Mouse (Mus musculus) left cerebral cortex, postnatal 14 days (tissue): ENCODE results near the gene Galc. TPM values are rescaled to one million over a fixed set of nuclear protein-coding genes. Genes with fewer than 3 reads are reported as not detected.

ENCODE experiments used
- DNase-seq, 2 experiments: peaks; one replicate each; pipeline ENCODE4 v3.0.0; 2021 to 2022; ENCODE audit warnings: low spot score in 2 of 2, mixed read lengths in 1 of 2
- intact Hi-C: fragments of 180-260 bp; cut with DNase I; formaldehyde crosslinking; loops from one replicate; pipeline ENCODE4 v1.15.1; 2025
- long read RNA-seq, 2 experiments: library from polyadenylated mRNA; stranded (forward); transcript quantifications; one replicate each; pipeline ENCODE4 v2.0.0; 2021
- total RNA-seq, 2 experiments: library from RNA; stranded (reverse); gene quantifications; 2 replicates each; pipeline ENCODE4 v1.2.3; 2021

Gene Galc
- total RNA-seq, result 10 to 100 TPM; 19.0 to 20.1 TPM
- long read RNA-seq, experiment 1, transcript Galc-201 (17 exons, 3,832 nt), result major isoform, 8 of 9 reads
- long read RNA-seq, experiment 1, partial matches to known transcripts, result 0 of 9 reads
- long read RNA-seq, experiment 1, other reads (novel, unspliced or antisense), result 1 of 9 reads
- long read RNA-seq, experiment 2, transcript Galc-201 (17 exons, 3,832 nt), result major isoform, 6 of 11 reads
- long read RNA-seq, experiment 2, partial matches to known transcripts, result 0 of 11 reads
- long read RNA-seq, experiment 2, other reads (novel, unspliced or antisense), result 5 of 11 reads

DNA sequence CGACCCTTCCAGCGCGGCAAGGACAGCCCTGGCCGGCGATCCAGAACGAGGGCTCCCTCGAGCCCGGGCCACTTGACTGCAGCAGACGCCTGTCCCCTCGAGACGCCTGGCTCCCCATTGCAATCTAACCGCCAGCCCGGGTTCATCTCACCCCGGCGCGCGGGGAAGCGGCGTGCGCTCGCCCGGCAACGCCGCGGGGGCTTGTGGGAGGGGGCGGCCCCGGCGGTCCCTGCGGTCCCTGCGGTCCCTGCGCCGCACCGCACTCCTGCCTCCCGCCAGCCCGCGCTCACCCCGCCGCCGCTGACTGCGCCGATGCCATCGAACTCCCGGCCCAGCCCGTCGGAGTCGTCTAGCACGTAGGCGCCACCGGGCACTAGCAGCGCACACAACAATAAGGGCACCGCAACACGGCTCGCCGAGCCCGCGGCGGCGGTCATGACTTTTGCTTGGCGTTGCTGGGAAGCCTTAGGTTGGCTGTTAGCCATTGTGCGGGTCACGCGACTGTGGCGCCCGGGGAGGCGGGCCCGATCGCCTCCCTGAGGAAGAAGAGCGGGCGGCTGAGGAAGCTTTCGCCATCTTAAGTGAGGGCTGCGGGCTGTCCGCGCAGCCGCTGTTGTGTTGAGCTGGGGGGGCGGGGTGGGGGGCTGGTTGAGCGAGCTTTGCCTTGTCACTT is at the start of gene Galc:
Gene Galc (minus strand): TSS at position 615 of the 673 bp plus-strand sequence.
- intact Hi-C loops, result no loop called here
- DNase-seq, result peak; percentile 88 to 90

DNA sequence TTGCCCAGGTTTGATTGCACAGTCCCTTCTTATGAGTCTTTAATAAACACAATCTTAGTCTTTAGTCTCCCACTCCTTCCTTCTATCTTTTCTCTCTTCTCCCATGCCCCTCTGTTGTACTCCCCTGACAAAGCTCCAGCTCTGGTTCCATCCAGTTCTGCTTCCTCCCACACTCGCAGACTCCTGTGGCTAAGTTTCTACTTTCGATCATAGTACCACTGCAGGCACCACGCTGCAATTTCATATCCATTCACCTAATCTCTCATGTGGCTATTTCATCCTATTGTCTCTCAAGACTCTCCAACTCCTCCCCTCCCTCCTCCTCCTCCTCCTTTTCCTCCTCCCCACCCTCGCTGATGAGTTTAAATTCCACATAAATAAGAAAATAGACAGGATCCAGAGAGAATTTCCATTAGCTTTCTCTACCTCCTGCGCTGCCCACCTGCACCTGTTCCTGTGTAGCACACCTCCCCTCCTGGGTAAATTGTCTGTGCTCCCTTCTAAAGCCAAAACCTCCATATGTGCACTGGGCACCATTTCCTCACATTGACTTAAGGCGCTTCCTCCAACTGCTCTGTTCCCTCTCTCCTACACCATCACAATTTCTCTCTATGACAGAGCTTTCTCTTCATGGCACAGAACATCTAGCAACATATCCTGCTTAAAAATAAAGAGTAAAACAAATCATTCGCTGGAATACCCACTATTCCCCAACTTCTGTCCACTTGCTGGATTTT is 48.1 kb upstream of the Galc start:
- intact Hi-C loops, result no loop called here

DNA sequence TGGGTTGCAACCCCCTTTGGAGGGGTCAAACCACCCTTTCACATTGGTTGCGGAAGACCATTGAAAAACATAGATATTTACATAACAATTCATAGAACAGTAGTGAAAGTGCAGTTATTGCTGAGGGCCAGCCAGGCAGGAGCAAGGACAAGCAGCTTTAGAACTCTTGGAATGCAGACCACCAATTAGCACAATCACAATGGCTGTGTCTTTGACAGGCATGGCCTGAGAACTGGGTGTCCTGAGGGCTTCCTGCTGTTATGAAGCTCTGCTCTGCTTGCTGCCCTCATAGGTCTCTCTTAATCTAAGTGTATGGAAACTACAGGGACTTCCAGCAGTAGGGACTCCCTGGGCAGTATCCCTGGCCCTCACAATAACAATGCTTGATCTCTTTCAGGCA is 43.8 kb upstream of the Galc start:
- intact Hi-C loops, result no loop called here

More for the DNA sequence above, 48.1 kb upstream of the Galc start:
- DNase-seq, result no peak

DNA sequence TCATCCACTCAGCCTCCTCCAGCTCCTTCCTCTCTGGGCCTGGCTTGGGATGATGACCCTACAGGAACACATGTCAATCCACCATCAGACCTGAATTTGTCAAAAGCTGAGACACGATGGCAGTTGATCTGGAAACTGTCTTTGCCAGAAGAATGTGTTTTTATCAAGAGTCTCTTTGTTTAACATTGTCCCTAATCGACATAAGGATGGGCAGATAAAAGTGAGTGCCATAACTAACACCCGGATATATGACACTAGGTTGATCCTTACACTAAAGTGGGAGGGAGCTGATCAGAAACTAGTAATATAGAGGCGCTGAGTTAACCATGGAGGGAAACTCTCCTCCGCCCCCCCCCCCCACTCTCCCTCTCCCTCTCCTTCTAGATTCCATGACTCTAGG is 42.7 kb upstream of the Galc start:
- intact Hi-C loops, result no loop called here
- DNase-seq, result no peak

More for the DNA sequence above, 43.8 kb upstream of the Galc start:
- DNase-seq, result no peak

DNA sequence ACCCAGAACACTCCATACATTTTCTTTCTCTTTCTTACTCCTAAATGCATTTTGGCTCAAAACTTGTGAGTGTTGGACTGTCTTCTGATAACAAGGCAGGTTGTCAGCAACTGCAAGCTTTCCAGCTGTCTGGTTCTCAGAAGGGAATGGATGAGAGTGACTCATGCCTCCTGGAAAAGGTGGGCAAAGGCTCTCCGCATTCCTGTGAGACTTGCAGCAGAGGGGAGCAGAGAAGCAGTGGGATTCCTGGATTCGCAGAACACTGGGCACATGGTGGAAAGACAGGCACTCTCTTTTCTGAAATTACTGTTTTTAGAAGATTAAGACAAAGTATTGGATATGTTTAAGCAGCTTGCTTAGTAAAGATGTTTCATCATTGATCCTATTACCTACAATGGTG is 35.0 kb upstream of the Galc start:
- no peak for DNase-seq

DNA sequence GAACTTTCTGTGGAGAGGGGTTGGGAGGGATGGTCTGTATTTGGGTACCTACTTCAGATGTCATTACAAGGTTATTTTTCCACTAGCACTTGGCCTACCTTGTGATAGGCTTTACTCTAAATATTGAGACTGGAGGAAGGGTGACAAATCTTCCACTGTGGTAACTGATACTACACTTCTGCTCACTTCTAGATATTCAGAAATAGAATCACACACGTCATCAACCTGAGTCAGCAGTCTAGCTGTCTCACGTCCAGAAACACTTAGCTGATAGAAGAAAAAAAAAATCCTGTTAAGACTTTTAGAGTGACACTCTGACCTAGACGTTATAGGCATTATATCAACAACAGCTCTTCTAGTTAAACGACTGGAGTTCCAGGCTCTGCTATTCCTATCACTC is 33.0 kb upstream of the Galc start:
- intact Hi-C loops, result no loop called here
- no peak for DNase-seq

More for the DNA sequence above, 35.0 kb upstream of the Galc start:
- intact Hi-C loops, result no loop called here

DNA sequence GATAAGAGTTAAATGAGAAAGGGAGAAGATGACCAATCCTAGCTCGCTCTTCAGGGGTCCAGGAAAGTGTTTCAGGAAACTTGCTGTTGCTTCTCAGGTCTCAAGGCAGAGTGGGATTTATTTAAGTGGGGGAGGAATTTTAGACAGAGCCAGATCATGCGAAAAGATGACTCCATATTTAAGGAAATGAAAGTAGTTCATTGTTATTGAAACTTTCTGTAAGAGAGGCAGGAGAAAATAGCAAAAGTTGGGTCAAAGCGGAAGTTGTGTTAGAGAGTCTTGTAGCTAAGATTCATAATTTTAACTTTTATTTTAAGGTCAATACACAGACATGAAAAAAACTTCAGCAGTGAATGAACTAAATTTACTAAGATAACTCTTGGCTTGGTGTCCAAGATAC is 31.2 kb upstream of the Galc start:
- DNase-seq, result no peak
- intact Hi-C loops, result no loop called here

DNA sequence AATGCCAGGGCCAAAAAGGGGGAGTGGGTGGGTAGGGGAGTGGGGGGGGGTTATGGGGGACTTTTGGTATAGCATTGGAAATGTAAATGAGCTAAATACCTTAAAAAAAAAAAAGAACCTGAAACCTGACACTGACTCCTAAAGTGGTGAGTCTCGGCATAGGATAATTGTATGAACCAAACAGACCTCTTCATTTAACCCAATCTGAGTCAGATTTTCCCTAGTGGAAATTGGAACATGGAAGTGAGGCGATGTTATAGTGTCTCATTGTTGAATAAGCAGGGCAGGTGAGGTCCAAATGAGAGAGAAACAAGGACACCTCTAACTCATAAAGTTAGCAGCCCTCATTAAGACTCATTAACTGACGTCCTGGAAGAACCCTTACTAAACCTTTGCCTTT is 25.2 kb upstream of the Galc start:
- intact Hi-C loops, result no loop called here
- no peak for DNase-seq

DNA sequence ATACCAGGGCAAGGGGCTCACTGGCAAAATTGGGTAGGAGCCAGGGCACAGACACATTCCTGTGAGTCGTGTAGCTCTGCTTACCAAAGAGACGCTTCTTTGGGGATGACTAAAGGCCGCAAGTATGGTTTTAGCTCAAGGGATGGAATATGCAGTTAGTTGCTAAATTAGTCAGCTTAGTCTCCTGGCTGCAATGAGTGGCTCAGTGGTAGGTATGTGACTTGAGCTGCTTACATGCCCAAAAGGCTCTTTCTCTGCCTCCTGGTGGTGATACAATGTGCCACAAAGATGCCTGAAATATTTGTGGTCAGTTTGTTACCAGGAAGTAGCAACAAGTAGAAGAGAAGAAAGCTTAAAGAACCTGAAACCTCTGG is 24.2 kb upstream of the Galc start:
- intact Hi-C loops, result no loop called here
- DNase-seq, result no peak

DNA sequence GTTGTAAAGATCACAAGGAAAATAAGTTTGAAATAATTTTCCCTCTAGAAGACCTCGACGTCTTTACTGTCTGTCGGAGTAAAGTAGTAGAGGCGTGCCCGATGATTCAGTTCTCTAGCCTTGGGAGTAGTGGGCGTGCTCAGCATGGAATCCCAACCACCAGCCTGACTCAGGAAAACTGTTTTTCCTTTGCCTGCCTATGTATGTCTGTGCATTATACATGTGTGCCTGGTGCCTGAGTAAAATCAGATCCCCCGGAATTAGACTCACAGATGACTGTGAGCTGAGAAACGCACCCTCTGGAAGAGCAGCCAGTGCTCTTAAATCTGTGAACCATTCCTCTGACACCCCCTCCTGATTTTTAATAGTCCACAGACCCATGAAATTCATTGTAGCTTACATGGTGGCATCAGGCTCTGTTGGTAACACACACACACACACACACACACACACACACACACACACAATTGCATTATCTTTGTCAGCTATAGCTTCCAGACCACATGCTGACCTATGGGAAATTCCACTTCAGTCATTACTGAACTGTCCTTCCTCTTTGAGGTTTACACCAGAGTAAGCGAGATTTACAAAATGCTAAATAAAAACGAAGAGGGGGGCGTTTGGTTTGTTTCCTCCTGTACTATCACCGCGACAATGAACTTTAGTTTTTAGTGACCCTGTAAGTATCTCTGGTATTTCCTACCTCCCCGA is 23.7 kb upstream of the Galc start:
- intact Hi-C loops, result no loop called here

DNA sequence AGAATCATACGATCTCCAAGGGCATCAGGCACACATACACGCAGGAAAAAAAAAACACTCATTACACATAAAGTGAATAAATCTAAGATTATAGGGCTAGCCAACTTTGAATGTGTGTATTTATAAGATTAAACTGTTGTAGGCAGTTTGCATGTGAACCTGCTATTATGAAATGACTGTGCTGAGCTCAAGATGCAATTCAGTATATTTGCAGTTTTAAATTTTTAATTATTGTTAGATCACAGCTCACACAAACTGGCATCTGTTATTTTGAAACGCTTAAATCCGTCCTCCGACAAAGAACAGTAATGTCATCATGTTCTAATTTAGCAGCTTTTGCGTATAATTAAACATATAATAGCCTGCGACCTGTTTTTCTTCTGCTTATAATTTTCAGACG is 21.7 kb upstream of the Galc start:
- intact Hi-C loops, result loop anchor here (1.0 kb wide), 1 partner anchor 340 kb away; no protein-coding TSS in a partner anchor
- DNase-seq, result no peak

More for the DNA sequence above, 23.7 kb upstream of the Galc start:
- DNase-seq, result peak; percentile 38 to 63

DNA sequence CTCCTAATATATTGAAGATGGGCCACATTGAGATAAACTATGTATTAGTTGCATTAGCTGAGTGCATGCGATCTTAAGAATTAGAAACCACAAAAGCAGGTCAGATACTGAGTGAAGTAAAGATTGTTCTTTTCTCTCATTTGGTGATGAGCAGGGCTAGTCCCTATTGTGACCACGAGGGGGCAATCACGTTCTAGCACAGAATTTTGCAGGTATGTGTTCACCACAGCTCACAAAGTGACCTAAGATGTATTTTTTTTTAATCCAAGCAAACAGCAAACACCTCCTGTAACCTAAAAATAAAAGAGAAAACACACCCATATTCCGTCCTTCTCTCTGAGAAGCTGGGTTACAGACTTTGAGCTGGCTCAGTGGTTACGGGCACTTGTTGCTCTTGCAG is 21.3 kb upstream of the Galc start:
- intact Hi-C loops, result loop anchor here (1.0 kb wide), 1 partner anchor 341 kb away; no protein-coding TSS in a partner anchor
- peak; percentile 72 to 85 for DNase-seq

DNA sequence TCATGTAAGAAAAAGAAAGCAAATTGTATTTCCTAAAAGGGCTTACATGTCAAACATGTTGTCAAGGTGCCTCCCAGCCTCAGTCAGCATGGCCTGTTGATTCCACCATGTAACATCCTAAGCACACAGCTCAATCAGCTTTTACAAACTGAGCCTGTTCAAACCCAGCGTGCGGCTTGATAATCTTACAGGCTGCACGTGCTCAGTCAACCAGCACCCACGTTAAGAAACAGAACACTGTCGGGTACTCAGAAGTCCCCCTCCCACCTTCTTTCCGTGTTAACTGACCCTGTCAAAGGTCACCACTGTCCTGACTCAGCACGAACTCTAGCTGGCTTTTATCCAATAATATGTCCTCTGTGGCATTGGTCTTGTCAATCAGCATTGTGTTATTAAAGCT is 13.2 kb upstream of the Galc start:
- intact Hi-C loops, result no loop called here
- DNase-seq, result no peak

DNA sequence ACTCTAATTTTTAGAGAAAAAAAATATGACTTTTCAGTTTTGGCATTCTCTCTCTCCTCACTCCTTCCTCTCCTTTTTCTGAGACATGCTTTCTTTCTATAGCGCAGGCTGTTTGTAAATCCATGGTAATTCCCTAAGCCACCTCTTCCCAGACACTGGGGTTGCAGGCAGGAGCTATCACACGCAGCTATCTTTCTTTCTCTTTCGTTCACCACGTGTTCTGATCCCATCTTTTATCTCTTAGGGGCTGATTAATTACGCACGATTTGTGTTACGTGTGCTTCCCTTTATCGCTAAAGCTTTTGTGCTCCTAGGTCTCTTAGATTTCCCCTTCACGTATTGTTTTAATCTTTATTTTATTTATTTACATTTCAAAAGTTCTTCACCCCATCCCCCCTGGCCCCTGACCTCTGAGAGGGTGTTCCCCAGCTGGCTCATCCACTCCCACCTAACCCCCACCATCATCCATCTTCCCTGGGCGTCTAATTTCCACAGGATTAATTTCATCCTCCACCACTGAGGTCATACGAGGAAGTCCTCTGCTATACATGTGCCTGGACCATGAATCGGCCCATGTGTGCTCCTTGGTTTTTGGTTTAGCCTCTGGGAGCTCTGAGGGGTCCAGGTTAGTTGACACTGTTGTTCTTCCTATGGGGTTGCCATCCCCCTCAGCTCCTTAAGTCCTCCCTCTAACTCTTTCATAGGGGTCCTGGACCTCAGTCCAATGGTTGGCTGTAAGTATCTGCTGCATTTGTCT is 11.7 kb upstream of the Galc start:
- no peak for DNase-seq
- intact Hi-C loops, result no loop called here

DNA sequence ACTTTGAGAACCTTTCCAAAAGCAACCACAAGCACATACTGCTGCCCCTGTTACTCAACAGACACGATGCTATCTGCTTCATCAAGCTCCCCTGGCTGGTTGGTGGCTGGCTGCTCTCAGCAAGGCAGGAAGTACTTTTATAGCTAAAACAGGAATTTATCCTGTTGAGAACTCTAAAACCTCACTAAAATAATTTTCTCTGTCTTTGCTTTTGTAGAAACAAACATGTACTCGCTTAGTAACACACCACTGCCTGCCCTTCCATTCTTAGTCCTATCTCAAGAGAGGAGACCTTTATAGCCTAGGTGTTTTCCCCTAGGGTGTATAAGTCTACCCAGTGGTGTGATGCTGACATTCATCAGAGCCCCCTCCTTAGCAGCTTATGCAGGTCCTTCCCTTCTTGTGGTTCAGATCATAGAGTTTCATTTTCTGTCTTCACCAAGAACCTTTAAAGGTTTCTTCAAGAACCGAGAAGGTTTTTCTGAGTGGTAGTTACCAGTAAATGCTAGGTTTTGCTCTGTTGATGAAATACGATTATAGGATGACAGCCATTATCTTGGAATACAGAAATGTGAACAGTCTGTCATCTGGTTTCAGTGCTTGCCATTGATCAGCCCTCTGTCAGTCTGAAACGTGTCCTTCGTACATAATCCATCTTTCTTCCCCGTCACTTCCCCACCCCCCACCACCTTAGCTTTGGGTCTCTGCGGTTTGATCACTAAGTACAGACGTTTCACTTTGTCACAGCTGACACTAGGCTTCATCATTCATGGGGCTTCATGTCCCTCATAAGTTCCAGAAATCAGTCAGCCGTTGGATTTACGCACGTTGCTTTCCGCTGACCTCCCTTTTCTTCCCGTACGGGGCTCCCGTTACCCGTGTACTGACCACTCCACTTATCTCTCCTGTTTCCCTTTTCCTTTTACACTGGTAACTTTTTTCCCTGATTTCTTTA is 10.8 kb upstream of the Galc start:
- no peak for DNase-seq
- intact Hi-C loops, result no loop called here

DNA sequence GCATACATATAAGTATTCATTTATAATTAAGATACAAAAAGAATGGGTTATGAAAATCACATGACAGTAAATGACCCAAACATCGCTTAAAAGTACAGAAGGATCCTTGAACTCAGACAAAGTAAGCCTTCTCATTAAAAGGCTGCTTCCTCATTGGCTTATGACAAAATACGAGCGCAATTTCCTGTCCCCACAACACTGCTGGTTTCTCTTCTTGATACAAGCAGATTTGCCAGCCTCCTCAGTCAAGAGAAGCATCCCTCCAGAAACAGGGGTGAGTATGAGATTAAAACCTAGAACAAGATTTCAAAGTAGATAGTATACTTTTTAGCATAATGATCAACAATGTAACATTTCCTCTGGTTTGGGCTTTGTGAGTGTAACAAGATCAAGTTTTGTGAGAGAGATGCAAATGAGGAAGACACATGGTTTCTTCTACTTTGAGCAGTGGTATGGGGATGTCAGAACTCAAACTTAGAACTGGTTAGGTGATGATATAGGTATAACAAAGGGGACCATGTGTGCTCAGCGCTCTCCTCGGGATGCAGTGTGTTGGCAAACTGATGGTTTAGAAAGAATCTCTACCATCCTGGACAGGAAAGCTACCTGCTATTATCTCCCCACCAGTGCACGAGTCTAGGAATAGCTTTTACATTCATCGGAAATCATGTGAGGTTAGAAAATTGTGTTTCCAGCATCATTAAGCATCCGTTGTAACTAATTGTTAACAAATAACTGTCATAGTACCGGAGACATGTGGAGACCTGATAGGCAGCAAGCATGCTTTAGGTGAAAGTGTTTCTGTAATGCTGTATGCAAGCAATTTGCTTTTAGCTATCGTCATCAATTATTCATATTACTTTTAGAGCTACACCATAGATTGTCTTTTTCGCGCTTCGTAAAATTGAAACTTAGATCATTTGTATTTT is 9.4 kb upstream of the Galc start, which contains the start of gene Gpr65:
Gene Gpr65 (plus strand): TSS at position 195 of the 929 bp plus-strand sequence.
- no peak for DNase-seq
- intact Hi-C loops, result no loop called here

DNA sequence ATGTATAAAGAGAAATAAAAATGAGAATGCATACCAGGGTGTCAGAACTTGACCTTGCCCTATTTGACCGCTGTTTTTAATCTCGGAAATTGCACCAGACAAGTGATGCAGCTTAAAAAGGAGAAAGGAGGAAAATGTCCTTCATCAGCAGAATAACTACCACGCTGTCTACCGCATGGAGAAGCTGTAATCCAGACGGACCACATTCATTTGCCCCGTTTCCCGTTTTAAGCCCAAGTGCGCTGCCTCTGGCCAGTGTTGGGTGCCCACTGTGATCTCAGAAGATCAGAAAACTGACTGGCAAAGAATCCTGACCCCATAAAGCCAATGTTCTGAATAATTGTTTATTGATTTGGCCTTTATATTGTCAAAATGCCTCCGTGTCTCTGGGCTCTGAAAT is 6.4 kb upstream of the Galc start:
- intact Hi-C loops, result no loop called here
- no peak for DNase-seq
